Comparison of ENCODE assay signal across 9 mouse cellular contexts in genomic region chr4:138884261-138884660, GRCm38 (mm10). TPM values are rescaled to one million over a fixed set of nuclear protein-coding genes. Genes with fewer than 3 reads are reported as not detected.
A peak's percentile ranks its signal among the peaks of the same experiment; 100 is the strongest.
DNase-seq lines count a peak whose midpoint lies in the region; ATAC-seq lines count a peak whose summit lies in the region.
"Had no signal": no experiment of that assay in that cellular context is flagged by ENCODE, and none has a peak within 500 bp of the region (broad histone marks: within the 10 kb centered on the region; RNA-seq: fewer than 3 reads in every experiment).

No protein-coding gene starts in this region.

- no peak overlapping the region for H3K4me2 ChIP-seq in heart, embryonic 11.5 days

- no peaks in the 10 kb centered on the region for H3K9me3 ChIP-seq in heart, embryonic 11.5 days (replicated peaks; ENCODE audit: control insufficient read depth, low read length)

- H3K27ac ChIP-seq in heart, embryonic 11.5 days (ENCODE audit: low read depth, low read length): no peak overlapping the region

- WGBS in heart, embryonic 11.5 days (ENCODE audit: insufficient replicate concordance): 21% methylated on average over 6 of the region's 6 CpGs

- H3K4me3 ChIP-seq in heart, embryonic 11.5 days (ENCODE audit: low read depth, low read length): no peak overlapping the region

- peak; percentile 76 to 96 for DNase-seq in heart, adult 18-20 months
- peak; percentile 73 to 88 for DNase-seq in frontal cortex, postnatal 14 days (ENCODE audit: low spot score in 2 of 2)
- peak; percentile 87 for DNase-seq in kidney, adult 18-20 months
- peak; percentile 93 for DNase-seq in left cerebral cortex, postnatal 4 days
- DNase-seq in splenic B cell, adult 2 months (ENCODE audit: low read depth, low spot score): peak; percentile 93

- H3K27me3 ChIP-seq in heart, embryonic 11.5 days (ENCODE audit: control insufficient read depth, insufficient read depth, low read length): peaks cover 9% of the 10 kb centered on the region
- no peaks in the 10 kb centered on the region; the same call in 1 of the 2 replicates for H3K27me3 ChIP-seq in splenic B cell, adult 2 months (ENCODE audit: control insufficient read depth, insufficient read depth, low read length, poor library complexity, severe bottlenecking)

- intact Hi-C loops in left cerebral cortex, postnatal 4 days (cut with DNase I): no loop called here

- ATAC-seq in heart, embryonic 11.5 days (replicated peaks; ENCODE audit: insufficient number of reproducible peaks, low FRiP score, low TSS enrichment): no peak
- ATAC-seq in cerebellum, adult (ENCODE audit: insufficient number of reproducible peaks, low FRiP score, low TSS enrichment): peak; percentile 58; the same call in 1 of the 2 replicates
- peak; percentile 82 for ATAC-seq in monocyte, adult 5-6 weeks (replicated peaks; ENCODE audit: insufficient number of reproducible peaks, low FRiP score, low TSS enrichment, poor library complexity, severe bottlenecking)

- 0 out of 2 replicates have a peak, but pooled peaks cover 2% of the 10 kb centered on the region for H3K4me1 ChIP-seq in heart, embryonic 11.5 days (ENCODE audit: control insufficient read depth, insufficient read depth, low read length)

- no peak overlapping the region for H3K9ac ChIP-seq in heart, embryonic 11.5 days (ENCODE audit: low read depth, low read length)

- H3K36me3 ChIP-seq in heart, embryonic 11.5 days (ENCODE audit: control insufficient read depth, insufficient read depth, low read length): no peaks in the 10 kb centered on the region
- H3K36me3 ChIP-seq in splenic B cell, adult 2 months (ENCODE audit: control insufficient read depth, insufficient read depth, low read length, poor library complexity, severe bottlenecking): no peaks in the 10 kb centered on the region

RNA-seq across cellular contexts. Expression of gene Pla2g2e, which starts 6.5 kb away (rescaled TPM):
- under 1 TPM in 1 of 2 experiments, not detected in 1; 0.69 TPM for total RNA-seq in heart, adult 18-20 months (2021)
- polyA plus RNA-seq in heart, embryonic 11.5 days (2014; fragmentation: Nextera tagmentation; extraction: Ambion mirVana): not detected in 2 replicates
- not detected for total RNA-seq in left cerebral cortex, postnatal 4 days (2021)
- total RNA-seq in monocyte, adult 5-6 weeks (2017): not detected in 3 replicates
- polyA plus RNA-seq: neural tube, embryonic 14.5 days had no signal

RNA-seq across cellular contexts. Expression of gene Gm13030, which starts 10.5 kb away (rescaled TPM):
- not detected for total RNA-seq in heart, adult 18-20 months (2021)
- not detected in 2 replicates for polyA plus RNA-seq in heart, embryonic 11.5 days (2014; fragmentation: Nextera tagmentation; extraction: Ambion mirVana)
- total RNA-seq in left cerebral cortex, postnatal 4 days (2021): not detected
- total RNA-seq in monocyte, adult 5-6 weeks (2017): not detected in 3 replicates
- polyA plus RNA-seq: neural tube, embryonic 14.5 days had no signal

RNA-seq across cellular contexts. Expression of gene Pla2g5, which starts 21.0 kb away (rescaled TPM):
- 10 to 100 TPM; 31.6 to 41.3 TPM for total RNA-seq in heart, adult 18-20 months (2021)
- polyA plus RNA-seq in heart, embryonic 11.5 days (2014; fragmentation: Nextera tagmentation; extraction: Ambion mirVana): 1.1 and 1.9 TPM in 2 replicates
- total RNA-seq in left cerebral cortex, postnatal 4 days (2021): 1 to 10 TPM; 2.4 TPM
- total RNA-seq in monocyte, adult 5-6 weeks (2017): not detected in 3 replicates

RNA-seq across cellular contexts. Expression of gene Otud3, which starts 29.5 kb away (rescaled TPM):
- total RNA-seq in heart, adult 18-20 months (2021): 10 to 100 TPM in 1 of 2 experiments, 1 to 10 TPM in 1; 9.6 to 11.5 TPM
- polyA plus RNA-seq in heart, embryonic 11.5 days (2014; fragmentation: Nextera tagmentation; extraction: Ambion mirVana): 3.4 and 4.2 TPM in 2 replicates
- total RNA-seq in left cerebral cortex, postnatal 4 days (2021): 10 to 100 TPM; 12.5 to 12.8 TPM
- 9.8 to 13.1 TPM (median 11.9 TPM) in 3 replicates for total RNA-seq in monocyte, adult 5-6 weeks (2017)

Comparison
In these comparisons a context has a peak if more than half of its experiments do, and no peak if none do; other contexts are left out.
1. RNA of gene Pla2g5, which starts 21.0 kb away (total RNA-seq): 31.6 to 41.3 TPM in heart, adult 18-20 months; 2.4 TPM in left cerebral cortex, postnatal 4 days and not detected in monocyte, adult 5-6 weeks; every median in the first group is over 4 times any median in the second.
2. Peak in every context shown above with its lines, with median percentiles within 50 percentile points of each other: DNase-seq.